Mouse (Mus musculus) heart, postnatal 0 days (tissue): Measurements from ENCODE around the gene Fmo1. TPM values are rescaled to one million over a fixed set of nuclear protein-coding genes. Genes with fewer than 3 reads are reported as not detected.
A peak's percentile ranks its signal among the peaks of the same experiment; 100 is the strongest.

ENCODE experiments used
- ATAC-seq: fragments of 200-750 bp; cut with Nextera tagmentation; 2 replicates; pipeline ENCODE4 v1.8.0; 2017; ENCODE audit warnings: low read depth, moderate number of reproducible peaks, moderate library complexity; ENCODE audit not compliant: insufficient read depth
- DNase-seq: peaks from one replicate; pipeline ENCODE4 v3.0.0-alpha.2; 2016; ENCODE audit warnings: low spot score
- H3K27ac ChIP-seq: fragments of 300-500 bp; sonication (generic); 2 replicates; pipeline ENCODE4 v1.5.1; 2014; ENCODE audit warnings: low read depth, mild to moderate bottlenecking
- H3K27me3 ChIP-seq: fragments of 300-500 bp; sonication (generic); 2 replicates; pipeline ENCODE4 v1.6.1; 2014; ENCODE audit warnings: low read length, mixed read lengths; ENCODE audit not compliant: control insufficient read depth, insufficient read depth
- H3K36me3 ChIP-seq: fragments of 300-500 bp; sonication (generic); replicated peaks from 2 replicates; pipeline ENCODE4 v1.6.1; 2014; ENCODE audit warnings: low read length, mixed read lengths; ENCODE audit not compliant: control insufficient read depth, insufficient read depth
- H3K4me1 ChIP-seq: fragments of 300-500 bp; sonication (generic); 2 replicates; pipeline ENCODE4 v1.6.1; 2014; ENCODE audit warnings: antibody characterized with exemption; ENCODE audit not compliant: control insufficient read depth, insufficient read depth
- H3K4me2 ChIP-seq: fragments of 300-500 bp; sonication (generic); 2 replicates; pipeline ENCODE4 v1.6.1; 2014; ENCODE audit warnings: low read depth, mild to moderate bottlenecking, low read length, moderate library complexity
- H3K4me3 ChIP-seq: fragments of 300-500 bp; sonication (generic); 2 replicates; pipeline ENCODE4 v1.5.1; 2014; ENCODE audit warnings: low read depth, low read length
- H3K9ac ChIP-seq: fragments of 300-500 bp; sonication (generic); replicated peaks from 2 replicates; pipeline ENCODE4 v1.6.1; 2014; ENCODE audit warnings: low read depth, low read length, mixed read lengths
- H3K9me3 ChIP-seq: fragments of 300-500 bp; sonication (generic); replicated peaks from 2 replicates; pipeline ENCODE4 v1.6.1; 2016; ENCODE audit warnings: low read length; ENCODE audit not compliant: control insufficient read depth
- CTCF ChIP-seq: IDR thresholded peaks from 2 replicates; pipeline ENCODE4 v1.5.1; 2016; ENCODE audit warnings: antibody characterized with exemption, control low read depth, low read depth
- EP300 ChIP-seq: IDR thresholded peaks from 2 replicates; pipeline ENCODE4 v1.6.1; 2016; ENCODE audit warnings: antibody characterized with exemption, low read depth
- WGBS: fragments of 180-500 bp; shearing (Covaris S2); extraction: QIAGEN DNeasy Blood & Tissue Kit; methylation state at CpG from one replicate; pipeline ENCODE4 v1.1.7; 2014; 5-methylcytosine and 5-hydroxymethylcytosine counted together
- polyA plus RNA-seq: library from polyadenylated mRNA; unstranded; fragments of >200 nt; fragmentation: Nextera tagmentation; extraction: Ambion mirVana; gene quantifications from 2 replicates; pipeline ENCODE4 v1.2.1, GENCODE M21; 2015
- total RNA-seq: library from RNA; depleted of rRNA; stranded (reverse); fragments of >200 nt; gene quantifications from 2 replicates; pipeline ENCODE4 v1.2.3, GENCODE M21; 2014; ENCODE audit warnings: low replicate concordance

Fmo1 gene
- total and polyA plus RNA-seq, 2 experiments from 2014 or later: 12.8 to 37.3 TPM

GRCm38 (mm10) chr1:162867396-162867795 is 986 bp upstream of the Fmo1 start:
- WGBS: 69% methylated on average over 4 of the region's 4 CpGs

DNA sequence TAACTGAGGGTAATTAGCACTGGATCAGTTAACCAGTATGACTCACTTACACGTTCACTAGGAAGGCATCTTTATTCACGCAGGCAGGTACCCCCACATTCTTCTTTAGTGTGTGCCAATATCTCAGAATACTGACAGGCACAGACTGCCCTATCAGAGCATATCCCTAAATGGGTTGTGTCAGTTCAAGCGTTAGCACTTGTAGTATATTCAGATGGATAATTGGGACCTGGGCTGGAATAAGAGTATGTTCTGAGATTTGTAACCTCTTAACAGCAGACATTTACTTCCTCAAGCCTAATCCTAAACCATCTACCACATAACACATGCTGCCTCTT is 948 bp downstream of the Fmo1 start:
- no peak overlapping the region for H3K27ac ChIP-seq
- ATAC-seq (no peak), DNase-seq (no peak)
- WGBS: 43% methylated on average over 3 of the region's 3 CpGs
- H3K9me3 ChIP-seq: no peaks in the 10 kb centered on the region
- no peaks in the 10 kb centered on the region for H3K27me3 ChIP-seq
- H3K4me3 ChIP-seq: peak overlapping the region; percentile 21
- no peaks in the 10 kb centered on the region for H3K4me1 ChIP-seq
- H3K9ac ChIP-seq: no peak overlapping the region
- TF ChIP-seq CTCF (no peak), EP300 (no peak)
- no peaks in the 10 kb centered on the region for H3K36me3 ChIP-seq
- H3K4me2 ChIP-seq: peak overlapping the region; percentile 30

More at GRCm38 (mm10) chr1:162867396-162867795, 986 bp upstream of the Fmo1 start:
- H3K4me2 ChIP-seq: no peak overlapping the region
- no peak for ATAC-seq
- no peak overlapping the region for H3K9ac ChIP-seq
- H3K9me3 ChIP-seq: no peaks in the 10 kb centered on the region
- TF ChIP-seq CTCF (no peak), EP300 (no peak)
- no peak overlapping the region for H3K27ac ChIP-seq
- no peaks in the 10 kb centered on the region for H3K36me3 ChIP-seq
- no peaks in the 10 kb centered on the region for H3K4me1 ChIP-seq
- DNase-seq: no peak
- H3K27me3 ChIP-seq: no peaks in the 10 kb centered on the region
- no peak overlapping the region for H3K4me3 ChIP-seq

DNA sequence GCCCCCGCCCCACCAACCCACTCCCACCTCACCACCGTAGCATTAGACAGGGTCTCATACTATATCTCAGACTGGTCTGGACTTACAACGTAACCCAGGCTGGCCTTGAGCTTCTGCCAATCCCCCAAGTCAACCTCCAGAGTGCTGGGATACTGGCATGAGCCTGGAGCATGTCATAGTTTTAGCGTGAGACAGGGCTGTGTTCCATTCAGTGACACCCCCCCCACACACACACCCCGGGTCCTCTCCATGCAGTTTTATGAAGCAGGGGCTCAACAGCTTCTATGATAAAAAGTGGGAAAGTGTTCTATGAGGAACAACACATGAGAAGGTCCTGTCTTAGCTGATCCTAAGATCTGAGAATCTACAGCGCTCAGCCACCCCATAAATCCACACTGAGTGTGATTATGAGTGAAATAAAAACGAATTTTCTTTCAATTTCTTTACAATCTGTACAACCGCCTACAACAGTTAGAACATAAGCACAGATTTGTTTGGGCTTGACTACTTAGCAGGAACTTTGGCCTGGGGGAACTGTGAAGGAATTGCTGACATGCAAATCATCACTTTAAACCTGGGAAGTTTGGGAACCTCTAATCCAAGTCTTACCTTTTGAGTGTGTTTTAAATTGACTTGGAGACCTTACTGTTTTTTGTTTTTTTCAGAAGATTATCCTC is 1.5 kb downstream of the Fmo1 start:
- H3K27ac ChIP-seq: no peak overlapping the region
- ATAC-seq (no peak), DNase-seq (no peak)
- TF ChIP-seq EP300 (no peak), CTCF (no peak)
- no peaks in the 10 kb centered on the region for H3K36me3 ChIP-seq
- no peaks in the 10 kb centered on the region for H3K27me3 ChIP-seq
- peak overlapping the region; percentile 30 for H3K4me2 ChIP-seq
- no peak overlapping the region for H3K9ac ChIP-seq
- 57% methylated on average over 8 of the region's 8 CpGs for WGBS
- H3K4me3 ChIP-seq: peak overlapping the region; percentile 21
- no peaks in the 10 kb centered on the region for H3K9me3 ChIP-seq
- no peaks in the 10 kb centered on the region for H3K4me1 ChIP-seq

DNA sequence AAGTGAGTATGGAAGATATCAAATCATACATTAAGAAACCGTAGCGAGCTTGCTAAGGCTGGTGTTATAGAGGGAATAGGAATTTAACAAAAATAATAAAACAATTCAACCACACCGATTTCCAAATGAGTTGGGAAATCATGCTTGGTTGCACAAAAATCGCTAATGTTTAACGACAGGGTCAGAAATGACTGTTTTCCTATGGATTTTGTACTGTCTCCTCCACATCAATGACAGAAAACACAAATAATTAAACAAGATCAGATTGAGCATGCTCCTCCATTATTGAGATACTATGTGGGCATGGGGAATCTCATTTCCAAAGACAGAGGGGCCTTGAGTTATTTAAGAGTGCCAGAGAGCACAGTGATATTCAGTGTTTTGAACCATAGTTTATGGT is 2.1 kb downstream of the Fmo1 start:
- no peaks in the 10 kb centered on the region for H3K4me1 ChIP-seq
- no peaks in the 10 kb centered on the region for H3K36me3 ChIP-seq
- H3K4me3 ChIP-seq: no peak overlapping the region
- TF ChIP-seq EP300 (no peak), CTCF (no peak)
- no peak for DNase-seq
- no peak overlapping the region for H3K4me2 ChIP-seq
- H3K9ac ChIP-seq: no peak overlapping the region
- no peak for ATAC-seq
- no peaks in the 10 kb centered on the region for H3K9me3 ChIP-seq
- H3K27me3 ChIP-seq: no peaks in the 10 kb centered on the region
- 93% methylated on average over 5 of the region's 5 CpGs for WGBS
- no peak overlapping the region for H3K27ac ChIP-seq

DNA sequence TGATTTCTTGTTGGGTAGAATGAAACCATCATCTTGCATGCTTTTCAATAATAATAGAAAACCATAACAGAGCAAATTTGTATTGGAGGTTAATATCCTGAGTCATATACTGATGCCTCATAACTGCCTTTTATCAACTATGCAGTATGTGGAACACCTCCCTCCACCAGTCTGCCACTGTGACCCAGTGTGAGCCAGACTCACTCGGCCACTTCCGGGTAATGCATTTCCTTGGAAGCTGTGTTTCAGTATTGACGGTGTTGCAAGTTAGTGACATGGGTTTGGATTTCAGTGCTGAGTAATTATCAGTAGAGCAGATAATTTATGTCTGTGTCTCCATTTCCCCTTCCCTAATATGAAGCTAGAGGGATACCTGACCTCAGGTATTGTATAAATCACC is 2.8 kb downstream of the Fmo1 start:
- Histone ChIP-seq H3K27me3 (no peaks in the 10 kb centered on the region), H3K4me2 (no peak overlapping the region), H3K9me3 (no peaks in the 10 kb centered on the region), H3K9ac (no peak overlapping the region), H3K27ac (no peak overlapping the region), H3K4me1 (no peaks in the 10 kb centered on the region), H3K4me3 (no peak overlapping the region), H3K36me3 (no peaks in the 10 kb centered on the region)
- no peak for TF ChIP-seq EP300
- no peak for TF ChIP-seq CTCF
- DNase-seq: no peak
- ATAC-seq: no peak
- WGBS: 67% methylated on average over 3 of the region's 3 CpGs

- Histone ChIP-seq H3K4me3 (no peak overlapping the region), H3K27me3 (no peaks in the 10 kb centered on the region), H3K4me2 (no peak overlapping the region), H3K9me3 (no peaks in the 10 kb centered on the region), H3K27ac (no peak overlapping the region), H3K9ac (no peak overlapping the region), H3K36me3 (no peaks in the 10 kb centered on the region), H3K4me1 (no peaks in the 10 kb centered on the region)
- ATAC-seq: no peak
- TF ChIP-seq EP300: no peak
- TF ChIP-seq CTCF: no peak
- DNase-seq: no peak
- WGBS: 42% methylated on average over 1 of the region's 1 CpGs
These were observed 4.1 kb downstream of the Fmo1 start for GRCm38 (mm10) chr1:162862328-162862727.
